Mouse (Mus musculus): ENCODE measurements at regions not wholly inside any gene's neighbourhood (a gene's known extent, or its start where the extent isn't known, plus 50 kb on each side); places are given as distances from the start of the nearest gene placed in this dataset.
"Not testable (repeated sequence)": the region's sequence is repeated elsewhere in the genome, so short reads cannot be mapped to it uniquely, and the experiment has no call there.

GRCm38 (mm10) chr12:114909799-114910198 is 1137.7 kb upstream of the Zfp386 start:
- H3K36me3 ChIP-seq (ENCODE audit: inconsistent target); H3K79me2 ChIP-seq (ENCODE audit: inconsistent target); H3K4me3 ChIP-seq (ENCODE audit: inconsistent target); H3K27ac ChIP-seq: not testable (repeated sequence)
- 36% methylated on average over 2 of the region's 2 CpGs for WGBS (ENCODE audit: missing documents)

DNA sequence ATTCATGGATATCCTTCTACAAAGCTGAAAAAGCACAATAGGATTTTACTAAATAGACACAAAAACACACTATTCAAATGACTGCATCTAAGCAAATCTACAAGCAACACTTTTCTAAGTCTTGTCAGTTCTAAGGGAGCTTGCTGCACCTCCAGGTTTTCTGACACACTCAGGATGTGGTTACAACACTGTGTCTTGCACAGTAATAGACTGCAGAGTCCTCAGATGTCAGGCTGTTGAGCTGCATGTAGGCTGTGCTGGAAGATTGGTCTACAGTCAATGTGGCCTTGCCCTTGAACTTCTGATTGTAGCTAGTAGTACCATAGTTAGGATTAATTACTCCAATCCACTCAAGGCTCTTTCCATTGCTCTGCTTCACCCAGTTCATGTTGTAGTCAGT is 1133.1 kb upstream of the Zfp386 start:
- H3K4me3 ChIP-seq (ENCODE audit: inconsistent target); H3K79me2 ChIP-seq (ENCODE audit: inconsistent target); H3K27ac ChIP-seq; H3K36me3 ChIP-seq (ENCODE audit: inconsistent target): not testable (repeated sequence)

DNA sequence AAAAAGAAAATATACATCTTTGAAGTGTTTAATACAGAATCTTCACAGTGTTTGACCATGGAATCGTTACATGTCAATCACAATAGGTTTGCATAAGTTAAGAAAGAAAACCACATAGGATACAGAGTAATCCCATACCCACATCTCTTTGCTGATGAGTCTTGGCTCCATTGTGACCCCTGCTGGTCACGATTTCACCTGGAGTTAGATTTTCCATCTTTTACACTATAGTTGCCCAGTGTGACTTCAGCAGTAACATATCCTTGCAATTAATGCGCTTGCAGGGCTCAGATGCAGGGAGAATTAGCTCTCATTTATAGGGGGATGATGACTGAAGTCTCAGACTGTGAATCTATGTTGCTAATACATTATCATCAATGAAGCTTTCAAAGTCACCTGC is 1119.8 kb upstream of the Zfp386 start:
- no peaks in the 10 kb centered on the region for H3K79me2 ChIP-seq (ENCODE audit: inconsistent target)
- no peak overlapping the region for H3K4me3 ChIP-seq (ENCODE audit: inconsistent target)
- H3K36me3 ChIP-seq (ENCODE audit: inconsistent target): no peaks in the 10 kb centered on the region
- WGBS (ENCODE audit: missing documents): 88% methylated on average over 3 of the region's 3 CpGs
- no peak overlapping the region for H3K27ac ChIP-seq

- no peak overlapping the region for H3K4me3 ChIP-seq (ENCODE audit: inconsistent target)
- H3K79me2 ChIP-seq (ENCODE audit: inconsistent target): no peaks in the 10 kb centered on the region
- H3K27ac ChIP-seq: peak overlapping the region; percentile 45; the same call in 1 of the 2 replicates
- H3K36me3 ChIP-seq (ENCODE audit: inconsistent target): no peaks in the 10 kb centered on the region
- 60% methylated on average over 3 of the region's 3 CpGs for WGBS (ENCODE audit: missing documents)
Measured at GRCm38 (mm10) chr12:114932158-114932557, 1115.4 kb upstream of the Zfp386 start.

DNA sequence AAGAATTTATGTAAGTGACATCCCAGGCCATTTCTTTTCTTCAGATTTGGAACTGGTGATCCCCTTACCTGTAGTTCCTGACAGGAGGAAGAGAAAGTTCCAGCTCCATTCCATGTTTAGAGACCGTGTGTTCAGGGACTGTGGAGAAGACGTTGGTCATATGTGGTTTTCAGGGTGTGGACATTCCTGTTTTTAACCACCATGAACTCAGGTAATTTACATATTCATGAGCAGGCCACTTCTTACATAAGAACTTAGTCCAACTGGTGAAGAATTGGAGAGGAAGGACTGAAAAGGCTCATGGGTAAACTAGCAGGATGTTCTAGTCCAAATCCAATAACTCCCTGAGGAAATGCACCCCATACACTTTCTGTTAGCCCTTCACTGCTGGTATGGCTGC is 1114.9 kb upstream of the Zfp386 start:
- H3K79me2 ChIP-seq (ENCODE audit: inconsistent target): no peaks in the 10 kb centered on the region
- peak overlapping the region; percentile 45; the same call in 1 of the 2 replicates for H3K27ac ChIP-seq
- H3K4me3 ChIP-seq (ENCODE audit: inconsistent target): no peak overlapping the region
- no peaks in the 10 kb centered on the region for H3K36me3 ChIP-seq (ENCODE audit: inconsistent target)
- WGBS (ENCODE audit: missing documents): 33% methylated on average over 2 of the region's 2 CpGs

- H3K36me3 ChIP-seq (ENCODE audit: inconsistent target); H3K79me2 ChIP-seq (ENCODE audit: inconsistent target); H3K4me3 ChIP-seq (ENCODE audit: inconsistent target); H3K27ac ChIP-seq: not testable (repeated sequence)
Measured at GRCm38 (mm10) chr12:114936865-114937264, 1110.7 kb upstream of the Zfp386 start.

DNA sequence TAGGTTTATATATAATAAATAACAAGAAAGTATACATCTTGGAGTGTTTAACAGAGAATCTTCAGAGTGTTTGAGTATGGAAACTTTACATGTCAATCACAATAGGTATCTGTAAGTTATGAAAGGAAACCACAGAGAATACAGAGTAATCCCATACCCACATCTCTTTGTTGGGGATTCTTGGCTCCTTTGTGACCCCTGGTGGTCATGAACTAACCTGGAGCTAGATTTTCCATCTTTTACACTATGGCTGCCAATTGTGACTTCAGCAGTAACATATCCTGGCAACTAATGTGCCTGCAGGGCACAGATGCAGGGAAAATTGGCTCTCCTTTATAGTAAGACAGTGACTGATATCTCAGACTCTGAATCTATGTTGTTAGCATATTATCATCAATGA is 1107.9 kb upstream of the Zfp386 start:
- H3K4me3 ChIP-seq (ENCODE audit: inconsistent target): no peak overlapping the region
- H3K27ac ChIP-seq: no peak overlapping the region
- no peaks in the 10 kb centered on the region for H3K36me3 ChIP-seq (ENCODE audit: inconsistent target)
- H3K79me2 ChIP-seq (ENCODE audit: inconsistent target): no peaks in the 10 kb centered on the region

GRCm38 (mm10) chr12:114962105-114962504 is 1085.4 kb upstream of the Zfp386 start:
- no peak overlapping the region for H3K27ac ChIP-seq
- H3K36me3 ChIP-seq (ENCODE audit: inconsistent target): no peaks in the 10 kb centered on the region
- H3K4me3 ChIP-seq (ENCODE audit: inconsistent target): no peak overlapping the region
- WGBS (ENCODE audit: missing documents): 56% methylated on average over 1 of the region's 1 CpGs
- H3K79me2 ChIP-seq (ENCODE audit: inconsistent target): no peaks in the 10 kb centered on the region

- H3K4me3 ChIP-seq (ENCODE audit: inconsistent target); H3K79me2 ChIP-seq (ENCODE audit: inconsistent target); H3K27ac ChIP-seq; H3K36me3 ChIP-seq (ENCODE audit: inconsistent target): not testable (repeated sequence)
- WGBS (ENCODE audit: missing documents): 100% methylated on average over 1 of the region's 1 CpGs
Measured at GRCm38 (mm10) chr12:114964251-114964650, 1083.3 kb upstream of the Zfp386 start.

GRCm38 (mm10) chr12:114981476-114982136 is 1065.9 kb upstream of the Zfp386 start:
- Histone ChIP-seq H3K4me3 (ENCODE audit: inconsistent target) (no peak overlapping the region), H3K79me2 (ENCODE audit: inconsistent target) (no peaks in the 10 kb centered on the region), H3K27ac (no peak overlapping the region), H3K36me3 (ENCODE audit: inconsistent target) (no peaks in the 10 kb centered on the region)
- 38% methylated on average over 5 of the region's 5 CpGs for WGBS (ENCODE audit: missing documents)

GRCm38 (mm10) chr12:114990916-114991315 is 1056.6 kb upstream of the Zfp386 start:
- Histone ChIP-seq H3K36me3 (ENCODE audit: inconsistent target) (no peaks in the 10 kb centered on the region), H3K27ac (peak overlapping the region; percentile 18; the same call in 1 of the 2 replicates), H3K79me2 (ENCODE audit: inconsistent target) (no peaks in the 10 kb centered on the region), H3K4me3 (ENCODE audit: inconsistent target) (no peak overlapping the region)
- 0% methylated on average over 1 of the region's 1 CpGs for WGBS (ENCODE audit: missing documents)

- Histone ChIP-seq H3K27ac (no peak overlapping the region), H3K36me3 (ENCODE audit: inconsistent target) (no peaks in the 10 kb centered on the region), H3K4me3 (ENCODE audit: inconsistent target) (no peak overlapping the region), H3K79me2 (ENCODE audit: inconsistent target) (no peaks in the 10 kb centered on the region)
Measured at GRCm38 (mm10) chr12:114996817-114997216, 1050.7 kb upstream of the Zfp386 start.

GRCm38 (mm10) chr12:115003118-115003517 is 1044.4 kb upstream of the Zfp386 start:
- Histone ChIP-seq H3K27ac (no peak overlapping the region), H3K36me3 (ENCODE audit: inconsistent target) (no peaks in the 10 kb centered on the region)
- 33% methylated on average over 1 of the region's 1 CpGs for WGBS (ENCODE audit: missing documents)

DNA sequence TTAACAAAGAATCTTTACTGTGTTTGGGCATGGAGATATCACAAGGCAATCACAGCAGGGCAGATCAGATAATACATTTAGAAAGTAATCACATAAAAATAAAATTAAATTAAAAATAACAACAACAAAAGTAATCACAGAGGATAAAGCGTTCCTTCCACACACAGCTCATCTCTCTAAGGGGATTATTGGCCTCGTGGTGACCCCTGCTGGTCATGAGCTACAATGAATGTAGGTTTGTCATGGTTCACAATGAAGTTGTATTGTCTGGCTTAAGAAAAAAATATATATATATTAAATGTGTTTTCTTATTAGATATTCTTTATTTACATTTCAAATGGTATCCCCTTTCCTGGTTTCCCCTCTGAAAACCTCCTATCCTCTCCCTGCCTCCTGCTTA is 1039.1 kb upstream of the Zfp386 start:
- Histone ChIP-seq H3K27ac (no peak overlapping the region), H3K4me3 (ENCODE audit: inconsistent target) (no peak overlapping the region), H3K79me2 (ENCODE audit: inconsistent target) (no peaks in the 10 kb centered on the region), H3K36me3 (ENCODE audit: inconsistent target) (no peaks in the 10 kb centered on the region)
- WGBS (ENCODE audit: missing documents): 42% methylated on average over 2 of the region's 2 CpGs

More at GRCm38 (mm10) chr12:115003118-115003517, 1044.4 kb upstream of the Zfp386 start:
- Histone ChIP-seq H3K79me2 (ENCODE audit: inconsistent target) (no peaks in the 10 kb centered on the region), H3K4me3 (ENCODE audit: inconsistent target) (no peak overlapping the region)

- Histone ChIP-seq H3K27ac (no peak overlapping the region), H3K36me3 (ENCODE audit: inconsistent target) (no peaks in the 10 kb centered on the region), H3K4me3 (ENCODE audit: inconsistent target) (no peak overlapping the region), H3K79me2 (ENCODE audit: inconsistent target) (no peaks in the 10 kb centered on the region)
- WGBS (ENCODE audit: missing documents): 45% methylated on average over 3 of the region's 3 CpGs
Measured at GRCm38 (mm10) chr12:115012751-115013150, 1034.8 kb upstream of the Zfp386 start.

DNA sequence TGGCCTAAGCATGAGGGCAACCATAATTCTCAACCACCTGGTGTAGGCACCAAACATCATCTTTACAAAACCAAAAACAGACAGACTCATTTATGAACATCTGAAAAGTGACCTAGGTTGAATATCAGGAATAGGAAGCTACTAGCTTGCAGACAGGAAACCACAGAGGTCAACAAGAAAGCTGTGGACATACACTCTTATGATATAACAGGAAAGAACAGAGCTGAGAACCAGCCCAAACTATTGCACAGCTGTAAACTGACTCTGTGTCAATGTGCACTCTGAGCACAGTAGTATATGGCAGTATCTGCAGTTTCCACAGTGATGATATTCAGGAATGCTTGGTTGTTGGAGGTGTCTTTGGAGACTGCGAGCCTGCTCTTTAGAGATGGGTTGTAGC is 1023.8 kb upstream of the Zfp386 start:
- 71% methylated on average over 1 of the region's 1 CpGs for WGBS (ENCODE audit: missing documents)
- Histone ChIP-seq H3K36me3 (ENCODE audit: inconsistent target) (no peaks in the 10 kb centered on the region), H3K4me3 (ENCODE audit: inconsistent target) (no peak overlapping the region), H3K79me2 (ENCODE audit: inconsistent target) (no peaks in the 10 kb centered on the region), H3K27ac (no peak overlapping the region)

Measured in macrophage (primary cell).